Mouse (Mus musculus) thymus, postnatal 4 days (tissue): ENCODE data around the gene Notch3.
"Not testable (repeated sequence)": the region's sequence is repeated elsewhere in the genome, so short reads cannot be mapped to it uniquely, and the experiment has no call there.

Experiments used
- DNase-seq: peaks from one replicate; pipeline ENCODE4 v3.0.0; 2021

Gene Notch3

DNA sequence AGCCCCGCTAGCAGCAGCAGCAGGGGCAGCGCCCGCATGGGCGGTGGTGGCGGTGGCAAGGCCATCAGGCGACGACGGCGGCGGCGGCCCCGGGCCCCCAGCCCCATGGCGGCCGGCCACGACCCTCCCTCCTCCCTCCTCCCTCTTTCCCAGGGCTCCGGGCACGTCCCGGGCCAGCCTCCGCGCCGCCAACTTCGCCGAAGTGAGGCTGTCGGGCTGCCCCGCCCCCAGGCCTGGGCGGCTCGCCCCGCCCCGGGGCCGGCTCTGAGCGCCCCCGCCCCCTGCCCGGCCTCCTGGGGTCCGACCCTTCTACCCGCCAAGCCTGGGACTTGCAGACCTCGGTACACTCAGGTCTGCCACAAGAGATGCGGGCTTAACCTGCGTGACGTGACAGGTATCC, at the start of gene Notch3:
Gene Notch3, minus strand, starts transcription at position 166 of the 400 bp plus-strand sequence.
- peak; percentile 89 for DNase-seq

DNA sequence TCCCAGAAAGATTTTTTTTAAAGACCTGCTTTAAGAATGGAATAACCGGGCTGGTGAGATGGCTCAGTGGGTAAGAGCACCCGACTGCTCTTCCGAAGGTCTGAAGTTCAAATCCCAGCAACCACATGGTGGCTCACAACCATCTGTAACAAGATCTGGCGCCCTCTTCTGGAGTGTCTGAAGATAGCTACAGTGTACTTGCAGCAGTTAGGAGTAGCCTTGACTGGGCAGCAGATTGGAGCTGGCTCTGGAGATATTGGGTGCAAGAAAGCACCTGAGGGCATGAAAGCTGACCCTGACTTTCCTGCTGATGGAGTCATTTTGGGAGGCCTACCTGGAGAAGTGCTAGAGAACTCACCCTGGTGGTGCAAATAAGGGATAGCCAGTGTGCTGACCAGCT, 48.9 kb upstream of the Notch3 start:
- not testable (repeated sequence) for DNase-seq

DNA sequence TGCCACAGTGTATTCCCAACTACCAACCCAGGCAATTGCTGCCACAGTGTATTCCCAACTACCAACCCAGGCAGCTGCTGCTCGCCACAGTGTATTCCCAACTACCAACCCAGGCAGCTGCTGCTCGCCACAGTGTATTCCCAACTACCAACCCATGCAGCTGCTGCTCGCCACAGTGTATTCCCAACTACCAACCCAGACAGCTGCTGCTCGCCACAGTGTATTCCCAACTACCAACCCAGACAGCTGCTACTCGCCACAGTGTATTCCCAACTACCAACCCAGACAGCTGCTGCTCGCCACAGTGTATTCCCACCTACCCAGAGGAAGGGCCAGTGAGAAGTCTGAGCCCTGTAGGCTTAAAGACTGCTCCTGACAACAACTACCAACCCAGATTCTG, 44.9 kb upstream of the Notch3 start:
- DNase-seq, result not testable (repeated sequence)

DNA sequence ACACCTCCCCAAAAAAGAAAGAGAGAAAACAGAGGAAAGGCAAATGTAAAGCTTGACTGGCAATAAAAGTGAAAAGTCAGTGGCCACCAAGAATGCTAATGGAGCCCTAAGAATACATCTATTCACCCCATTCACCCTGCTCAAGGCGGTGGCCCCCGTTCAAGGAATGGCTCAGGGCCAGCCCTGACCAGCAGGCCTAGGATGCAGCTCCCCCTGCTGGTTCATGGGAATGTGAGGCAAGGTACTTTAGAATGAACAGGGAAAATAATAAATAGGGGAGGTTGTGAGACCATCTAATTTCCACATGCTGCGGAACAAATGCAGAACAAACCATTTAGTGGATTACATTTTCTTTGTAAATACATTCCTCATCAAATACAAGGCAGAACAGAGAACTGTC, 43.1 kb upstream of the Notch3 start:
- DNase-seq, result peak; percentile 85

DNA sequence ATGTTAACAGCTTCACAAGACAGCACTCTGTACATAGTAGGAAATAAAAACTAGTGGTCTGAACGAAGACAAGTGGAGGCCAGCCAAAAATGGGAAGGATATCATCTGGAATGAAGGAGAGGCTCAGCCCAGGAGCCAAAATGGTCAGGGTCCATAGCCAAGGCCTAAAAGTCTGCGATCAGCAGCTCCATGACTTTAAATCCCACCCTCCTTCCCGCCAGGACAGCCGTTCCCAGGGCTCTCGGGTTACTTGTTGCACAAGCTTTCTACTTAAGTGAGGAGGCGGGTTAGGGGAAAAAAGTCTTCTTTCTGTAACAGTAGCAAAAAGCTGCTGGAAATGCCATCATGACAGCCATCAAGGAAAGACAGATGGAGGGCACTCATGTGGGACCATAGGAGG, 42.5 kb upstream of the Notch3 start:
- no peak for DNase-seq

DNA sequence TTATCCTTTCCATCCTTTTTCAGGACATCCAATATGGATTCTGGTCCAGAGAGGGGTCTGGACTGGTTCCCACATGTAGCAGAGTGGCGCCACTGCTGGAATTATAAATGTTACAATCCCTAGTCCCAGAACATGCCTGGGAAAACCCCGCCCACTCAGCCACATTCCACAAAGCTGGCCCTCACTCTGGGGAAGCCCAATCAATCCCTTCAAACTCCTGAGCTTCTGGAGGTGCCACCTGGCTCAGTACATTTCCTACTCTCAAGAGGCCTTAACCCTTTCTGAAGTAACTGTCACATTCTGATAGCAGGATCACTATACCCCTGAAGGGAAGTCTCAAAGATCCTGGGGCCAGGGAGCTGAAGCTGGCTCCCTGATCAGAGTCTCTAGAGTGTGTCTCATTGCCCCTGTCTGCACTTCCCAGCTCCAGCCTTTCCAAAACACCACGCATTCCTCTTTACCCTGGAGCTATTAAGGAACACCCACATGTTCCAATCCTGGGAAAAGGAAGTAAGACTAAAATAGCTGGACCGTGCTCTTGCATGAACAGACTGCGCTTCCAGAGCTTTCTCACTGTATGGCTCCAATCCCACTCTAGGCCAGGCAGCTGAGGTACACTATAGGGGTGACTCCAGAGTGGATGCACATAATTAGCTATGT, 41.1 kb upstream of the Notch3 start:
- DNase-seq, result no peak

DNA sequence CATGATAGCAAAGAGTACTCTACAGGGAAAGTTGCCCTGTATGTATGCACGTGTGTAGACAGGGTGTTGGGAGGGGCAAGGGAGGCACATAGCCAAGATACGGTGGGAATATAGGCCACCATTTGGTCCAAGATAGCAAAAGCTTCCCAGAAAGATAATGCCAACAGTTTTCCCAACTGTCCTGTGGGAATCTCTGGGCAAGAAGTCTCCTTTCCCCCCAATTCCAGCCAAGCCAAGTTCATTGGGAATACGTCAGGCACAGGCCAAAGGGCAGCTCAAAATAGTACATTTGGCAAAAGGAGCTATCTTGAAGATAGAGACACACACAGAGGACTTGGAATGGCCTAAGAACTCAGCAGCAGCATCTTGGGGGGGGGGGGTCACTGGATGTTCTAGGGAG, 38.7 kb upstream of the Notch3 start:
- DNase-seq, result no peak

DNA sequence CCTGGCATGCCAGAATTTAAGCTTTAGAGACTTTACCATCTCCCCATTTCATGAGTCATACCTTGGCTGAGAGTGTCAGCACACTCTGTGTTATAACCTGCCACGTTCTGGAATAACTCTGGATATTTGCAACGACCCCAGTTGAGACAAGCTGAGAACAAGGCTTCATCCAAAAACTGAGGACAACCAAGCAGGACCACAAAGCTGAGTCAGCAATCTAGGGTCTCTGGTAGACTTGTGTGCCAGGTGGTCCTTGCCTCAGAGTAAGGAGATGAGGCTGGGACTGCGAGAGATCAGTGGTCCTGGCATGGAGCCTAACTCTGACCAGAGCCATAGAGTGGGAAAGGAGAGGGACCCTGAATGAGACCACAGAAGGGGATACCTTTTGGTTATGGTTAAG, 36.3 kb upstream of the Notch3 start:
- DNase-seq, result no peak

DNA sequence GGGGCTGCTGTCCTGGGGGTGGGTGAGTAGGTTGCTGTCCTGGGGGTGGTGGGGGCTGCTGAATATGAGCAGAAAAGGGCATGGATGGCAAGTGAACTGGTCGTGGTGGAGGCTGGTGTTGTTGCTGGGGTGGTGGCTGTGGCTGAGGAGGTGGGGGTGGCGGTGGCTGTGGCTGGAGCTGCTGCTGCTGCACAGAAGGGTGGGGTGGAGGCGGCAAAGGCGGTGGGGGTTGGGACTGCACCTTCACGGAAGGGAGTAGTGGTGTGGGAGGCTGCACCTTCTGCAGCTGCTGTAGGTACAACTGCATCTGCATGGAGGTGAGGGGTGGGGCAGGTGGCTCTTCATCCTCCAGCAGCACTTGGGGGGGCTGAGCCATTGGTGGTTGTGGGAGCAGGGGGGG, 34.4 kb upstream of the Notch3 start:
- peak; percentile 83 for DNase-seq

DNA sequence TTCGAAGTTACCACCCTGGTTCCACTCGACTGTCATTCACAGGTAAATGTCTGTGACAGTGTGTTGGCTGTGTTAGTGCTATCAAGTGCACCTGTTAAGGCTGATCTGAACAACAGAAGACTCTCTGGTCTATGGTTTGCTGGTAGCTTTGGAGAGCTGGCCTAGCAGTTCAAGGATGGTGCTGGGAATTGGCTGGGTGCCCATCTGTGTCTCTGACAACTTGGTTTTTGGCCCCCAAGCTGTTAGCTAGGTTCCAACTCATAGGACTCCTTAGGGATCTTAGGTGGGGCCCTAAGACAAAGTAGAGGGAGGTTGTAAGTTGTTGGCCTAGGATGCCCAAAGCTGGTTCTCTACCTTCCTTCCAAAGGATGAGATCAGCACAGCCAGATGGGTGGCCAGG, 33.1 kb upstream of the Notch3 start:
- DNase-seq, result no peak

DNA sequence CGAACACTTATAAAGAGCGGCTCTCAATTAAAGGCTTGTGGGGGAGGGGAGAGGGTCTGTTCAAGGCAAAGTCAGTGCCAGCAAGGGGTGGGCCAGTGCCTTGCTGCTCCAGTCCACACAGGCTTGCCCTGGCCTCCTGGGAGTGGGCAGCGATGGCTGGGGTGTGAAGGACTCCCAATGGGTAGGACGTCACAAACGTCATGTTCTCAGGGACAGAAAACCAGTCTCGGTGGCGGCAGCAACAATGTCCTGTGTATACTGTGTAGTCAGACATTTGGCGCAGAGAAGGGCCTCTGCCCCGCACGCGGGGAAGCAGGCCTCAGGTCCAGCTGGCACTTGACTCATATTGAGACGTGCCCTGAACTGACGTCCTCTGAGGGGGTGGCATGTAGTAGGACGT, 30.5 kb upstream of the Notch3 start:
- DNase-seq, result no peak

DNA sequence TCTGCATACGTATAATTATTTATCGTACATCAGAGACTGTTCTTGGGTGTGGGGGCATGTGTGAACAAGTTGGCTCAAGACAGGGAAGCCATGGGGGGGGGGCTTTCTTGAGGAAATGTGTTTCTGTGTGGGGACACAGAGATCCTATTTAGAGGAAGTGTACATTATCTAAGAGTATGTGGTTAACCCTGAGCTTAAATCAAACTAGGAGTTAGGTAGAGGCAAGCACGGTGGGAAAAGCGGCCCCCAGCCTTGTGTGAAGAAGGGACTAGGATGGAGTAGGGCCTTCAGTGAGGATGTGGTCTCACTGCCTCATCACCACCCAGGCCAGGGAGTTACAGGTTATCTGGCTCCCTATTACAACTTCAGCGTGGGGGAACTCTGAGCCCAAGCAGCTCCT, 29.1 kb upstream of the Notch3 start:
- no peak for DNase-seq

DNA sequence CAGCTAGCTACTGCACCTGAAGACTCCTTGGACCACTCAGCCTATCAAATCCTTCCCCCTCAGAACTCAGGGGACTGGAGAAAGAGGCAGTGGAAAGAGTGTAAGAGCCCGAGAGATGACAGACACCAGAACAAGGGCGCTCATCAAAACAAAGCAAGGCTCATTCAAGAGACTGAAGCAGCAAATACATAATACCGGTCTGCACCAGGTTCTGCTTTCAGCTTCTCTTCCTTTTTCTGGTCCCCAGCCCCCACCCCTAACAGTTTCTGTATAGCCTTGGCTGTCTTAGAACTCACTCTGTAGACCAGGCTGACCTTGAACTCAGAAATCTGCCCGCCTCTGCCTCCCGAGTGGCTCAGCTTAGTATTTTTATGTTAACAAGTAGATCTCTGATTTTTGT, 26.4 kb upstream of the Notch3 start:
- no peak for DNase-seq

DNA sequence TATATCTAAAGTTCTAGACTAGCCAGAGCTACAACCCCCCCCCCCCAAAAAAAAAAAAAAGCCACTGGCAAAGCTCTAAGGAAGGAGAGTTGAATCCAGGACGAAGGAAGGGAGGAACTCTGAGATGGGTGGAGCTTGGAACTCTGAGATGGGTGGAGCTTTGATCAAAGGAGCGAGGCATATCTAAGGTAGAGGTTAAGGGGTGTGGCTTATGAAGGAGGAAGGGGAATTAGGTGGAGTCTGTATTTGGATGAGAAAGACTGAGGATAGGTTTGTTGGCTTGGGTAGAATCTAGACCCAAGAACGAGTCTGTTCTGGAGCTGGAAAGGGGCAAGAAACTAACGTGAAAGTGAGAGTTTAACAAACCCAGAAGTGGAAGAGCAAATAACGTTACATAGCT, 23.2 kb upstream of the Notch3 start:
- DNase-seq, result no peak

DNA sequence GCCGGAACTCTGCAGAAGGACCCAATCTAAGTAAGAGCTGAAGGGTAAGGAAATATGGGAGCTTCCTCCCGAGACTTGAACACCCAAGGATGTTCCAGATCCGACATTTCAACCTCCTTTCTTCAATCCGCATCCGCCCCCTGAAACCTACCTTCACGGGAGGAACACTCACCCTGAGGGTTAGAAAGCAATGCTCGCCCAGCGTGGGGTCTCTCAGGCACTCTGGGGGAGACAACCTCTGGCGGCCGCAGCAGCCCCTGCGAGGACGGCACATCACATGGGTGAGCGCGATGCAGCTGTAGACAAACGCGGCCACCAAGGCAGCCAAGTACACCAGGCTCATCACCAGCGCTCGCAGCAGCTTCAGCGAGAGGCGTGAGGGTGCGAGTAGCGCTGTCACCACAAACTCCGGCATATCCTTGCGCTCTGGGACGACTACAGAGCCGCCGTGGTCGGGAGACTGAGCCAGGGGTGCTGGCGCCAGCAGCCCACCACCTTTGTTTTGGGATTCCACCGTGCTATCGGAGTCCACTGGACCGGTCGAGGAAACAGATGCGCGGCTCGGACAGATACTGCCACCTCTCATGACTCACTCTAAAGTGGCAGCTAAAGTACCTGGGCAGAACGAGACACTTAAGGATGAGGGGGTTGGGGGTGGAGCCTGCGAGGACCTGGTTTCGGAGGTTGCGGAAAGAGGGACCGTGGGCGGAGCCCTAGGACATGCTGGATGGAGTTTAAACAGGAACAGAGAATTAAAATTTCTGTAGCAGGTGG, 22.4 kb upstream of the Notch3 start, which contains the start of gene Ephx3:
Gene Ephx3, minus strand, starts transcription at position 687 of the 774 bp plus-strand sequence.
- DNase-seq, result peak; percentile 69

DNA sequence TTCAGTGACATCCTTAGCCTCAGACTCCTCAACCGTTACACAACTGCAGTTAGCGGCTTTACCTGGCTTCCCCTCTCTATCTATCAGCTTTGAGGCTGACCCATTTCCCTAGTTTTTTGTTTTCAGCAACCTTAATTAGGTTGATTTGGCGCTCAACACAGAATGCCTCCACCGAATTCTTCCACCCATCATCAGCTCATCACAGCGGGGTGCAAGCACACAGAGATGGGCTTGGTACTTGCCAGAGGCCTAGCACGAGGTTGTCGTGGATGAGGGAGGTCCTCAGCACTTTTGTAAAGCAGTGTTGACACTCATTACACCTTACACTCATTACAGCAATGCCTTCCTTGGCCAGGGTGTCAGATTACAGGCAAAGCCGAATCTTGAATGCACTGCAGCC, 16.4 kb upstream of the Notch3 start:
- no peak for DNase-seq

DNA sequence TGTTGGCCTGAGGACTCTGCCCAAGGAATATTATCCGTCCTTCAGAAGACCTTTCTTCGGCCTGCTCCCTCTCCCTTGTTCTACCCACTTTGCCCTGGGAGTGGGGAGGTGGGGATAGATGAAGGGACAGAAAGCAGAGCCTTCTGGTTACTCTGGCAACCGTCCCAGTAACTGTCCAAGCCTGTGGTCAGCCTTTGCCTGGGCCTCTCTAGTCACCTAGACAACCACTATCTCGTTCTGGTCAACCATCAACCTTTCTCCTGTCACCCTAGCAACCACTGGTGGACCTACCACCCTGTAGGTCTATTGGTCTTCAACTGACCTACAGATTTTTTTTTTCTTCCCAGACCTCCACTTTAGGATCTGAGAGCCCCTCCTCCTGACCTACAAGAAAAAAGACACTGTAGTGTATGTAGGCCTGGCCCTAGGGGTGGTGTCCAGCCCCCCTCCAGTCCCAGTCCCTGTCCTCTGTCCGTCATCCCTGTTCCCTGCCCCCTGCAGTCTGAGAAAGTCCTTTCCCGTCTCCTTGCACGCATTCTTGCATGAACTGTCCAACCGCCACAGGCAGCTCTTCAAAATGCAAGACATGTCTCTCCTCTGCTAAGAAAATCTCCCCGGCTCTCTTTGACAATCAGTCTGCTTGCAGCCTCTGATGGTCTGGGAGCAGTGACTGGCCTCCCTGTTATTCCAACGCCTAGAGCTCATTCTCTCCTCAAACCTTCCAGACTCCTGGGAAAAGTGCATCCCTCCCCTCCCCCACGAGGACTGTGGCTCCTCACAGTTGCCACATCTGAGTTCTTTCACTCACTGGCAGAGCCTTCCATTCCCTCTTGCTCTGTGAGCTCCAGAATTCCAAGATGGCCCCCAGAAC, 13.2 kb upstream of the Notch3 start:
- no peak for DNase-seq

DNA sequence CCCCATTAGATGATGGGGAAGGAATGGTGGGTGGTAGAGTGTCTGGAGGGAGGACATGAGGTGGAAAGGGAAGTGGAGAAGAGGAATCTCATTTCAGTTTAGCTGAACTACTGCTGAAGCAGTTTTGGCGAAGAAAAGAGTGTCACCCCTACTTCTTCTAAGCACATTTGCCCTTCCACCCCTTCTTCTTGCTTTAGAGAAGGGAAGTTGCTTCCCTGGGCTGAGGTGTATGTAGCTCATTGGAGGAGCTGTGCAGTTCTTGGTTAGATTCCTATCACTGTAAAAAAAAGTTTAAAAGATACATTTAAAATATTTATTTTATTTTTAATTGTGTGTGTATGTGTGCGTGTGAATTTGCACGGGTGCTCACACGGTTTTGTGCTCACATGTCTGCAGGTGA, 10.3 kb upstream of the Notch3 start:
- DNase-seq, result no peak

DNA sequence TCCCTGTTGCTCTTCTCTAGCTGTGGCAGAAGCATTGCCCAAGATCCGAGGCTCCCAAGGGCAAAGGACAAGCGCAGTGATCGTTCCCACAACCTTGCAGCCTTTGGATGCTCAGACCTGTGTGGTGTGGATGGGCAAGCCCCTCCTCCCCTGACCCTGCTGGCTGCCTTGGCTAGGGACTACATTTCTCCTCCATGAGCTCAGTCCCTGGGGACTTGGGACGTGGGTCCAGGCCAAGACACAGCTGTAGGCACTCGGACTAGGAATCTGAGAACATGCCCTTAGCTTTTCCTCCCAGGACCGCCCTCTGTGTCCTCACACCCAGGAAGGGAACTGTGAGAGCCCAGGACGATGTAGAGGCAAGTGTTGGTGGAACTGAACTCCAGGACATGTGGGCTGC, 6.5 kb upstream of the Notch3 start:
- DNase-seq, result no peak

DNA sequence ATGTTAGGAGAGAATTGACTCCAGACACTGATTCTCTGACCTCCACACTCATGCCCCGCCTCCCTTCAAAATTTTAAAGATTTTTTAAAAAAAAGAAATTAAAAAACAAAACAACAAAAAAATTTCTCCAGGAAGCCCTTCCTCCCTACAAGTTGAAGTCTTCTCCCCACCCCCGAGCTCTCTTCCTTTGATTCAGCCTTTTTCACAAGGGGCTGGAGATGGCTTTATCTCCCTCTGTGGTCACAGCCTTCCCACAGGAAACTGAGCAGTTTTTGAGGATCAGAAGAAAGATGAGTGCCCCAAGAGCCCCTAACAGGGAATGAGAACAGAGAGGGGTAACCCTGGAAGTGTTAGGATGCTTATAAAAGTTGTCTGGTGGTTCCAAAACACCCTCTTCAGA, 5.8 kb upstream of the Notch3 start:
- no peak for DNase-seq

DNA sequence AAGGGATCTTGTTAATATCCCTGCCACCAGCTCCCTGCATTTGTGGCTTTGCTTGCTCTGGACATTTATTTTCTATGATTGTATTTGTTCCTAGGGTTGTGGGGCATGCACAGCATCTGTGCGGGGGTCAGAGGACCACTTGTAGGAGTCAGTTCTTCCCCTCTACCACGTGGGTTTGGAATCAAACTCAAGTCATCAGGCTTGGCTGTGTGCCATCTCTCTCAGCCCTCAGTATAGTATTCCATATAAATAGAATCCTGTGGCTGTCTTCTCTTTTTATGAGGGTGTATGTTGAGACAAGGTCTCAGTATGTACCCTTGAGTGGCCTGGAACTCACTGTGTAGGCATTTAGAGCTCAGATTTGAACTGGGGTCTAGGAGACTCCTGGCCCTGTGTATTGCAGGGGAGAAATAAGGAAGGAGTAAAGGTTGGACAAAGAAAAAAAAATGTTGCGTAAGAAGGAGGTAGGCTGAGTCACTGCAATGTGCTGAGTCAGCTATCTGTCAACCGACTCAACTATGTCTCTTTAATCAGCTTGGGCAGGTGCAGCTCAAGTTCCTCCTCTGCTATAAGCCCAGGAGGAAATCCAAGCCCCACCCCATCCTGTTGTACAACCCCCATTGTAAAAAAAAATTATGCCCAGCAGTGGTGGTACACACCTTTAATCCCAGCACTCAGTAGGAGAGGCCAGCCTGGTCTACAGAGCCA, 3.0 kb upstream of the Notch3 start:
- DNase-seq, result peak; percentile 63

DNA sequence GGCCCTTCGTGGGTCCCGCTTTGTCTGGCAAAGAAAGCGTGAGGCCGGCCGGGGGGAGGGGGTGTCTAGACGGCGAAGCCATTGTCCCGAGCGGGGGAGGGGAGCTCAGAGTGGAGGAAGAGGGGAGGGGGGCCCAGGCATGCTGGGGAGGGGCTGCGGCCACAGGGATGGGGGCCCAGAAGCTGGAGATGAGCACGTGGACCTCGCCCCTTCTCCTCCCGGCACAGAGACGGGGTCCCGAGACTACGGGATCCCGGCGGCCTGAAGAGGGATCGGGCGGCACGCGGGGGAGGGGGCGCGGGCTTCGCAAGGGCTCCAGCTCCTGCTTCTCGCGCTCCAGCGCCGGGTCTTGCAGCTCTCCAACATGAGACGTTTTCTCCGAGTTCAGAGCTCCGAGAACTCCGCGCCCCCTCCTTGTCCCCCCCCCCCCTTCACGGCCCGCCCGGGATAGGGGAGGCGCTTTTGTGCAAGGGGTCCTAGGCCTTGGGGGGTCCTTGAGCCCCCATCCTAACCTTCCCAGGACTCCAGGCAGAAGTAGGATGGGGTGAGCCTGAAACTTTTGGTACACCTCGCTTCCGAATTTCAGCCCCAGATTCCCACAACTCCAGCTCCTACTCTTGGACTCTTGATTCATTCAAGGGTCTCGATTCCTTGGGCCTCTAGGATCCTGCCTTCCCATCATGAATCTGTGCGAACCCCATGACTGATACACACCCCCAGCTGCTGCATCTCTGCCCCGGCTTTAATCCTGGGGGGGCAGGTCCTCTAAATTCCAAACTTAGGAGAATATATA, 653 bp downstream of the Notch3 start:
- DNase-seq, result peak; percentile 94
